Mouse (Mus musculus) right cerebral cortex, postnatal 14 days (tissue): Measurements from ENCODE around the gene Itgb5.

Experiments
- DNase-seq: peaks from one replicate; pipeline ENCODE4 v3.0.0; 2022

Itgb5 gene

DNA sequence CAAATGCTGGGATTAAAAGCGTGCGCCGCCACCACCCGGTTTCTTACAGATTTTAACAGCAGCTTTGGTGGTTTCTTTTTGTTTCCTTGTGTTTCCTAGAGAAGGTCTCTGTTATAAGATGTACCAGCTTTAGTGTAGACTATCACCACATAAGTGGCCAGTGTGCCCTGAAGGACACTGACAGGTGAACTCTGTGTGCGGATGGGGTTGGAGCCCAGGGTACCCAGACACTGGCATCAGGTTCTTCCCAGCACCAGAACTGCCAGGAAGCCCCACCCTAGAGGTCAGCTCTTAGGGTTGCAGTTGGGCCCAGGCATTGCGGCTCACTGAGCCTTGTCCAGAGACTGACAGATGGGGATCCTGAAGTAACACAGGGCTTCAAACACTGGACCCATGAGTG lies 113.9 kb downstream of the Itgb5 start:
- DNase-seq = no peak

DNA sequence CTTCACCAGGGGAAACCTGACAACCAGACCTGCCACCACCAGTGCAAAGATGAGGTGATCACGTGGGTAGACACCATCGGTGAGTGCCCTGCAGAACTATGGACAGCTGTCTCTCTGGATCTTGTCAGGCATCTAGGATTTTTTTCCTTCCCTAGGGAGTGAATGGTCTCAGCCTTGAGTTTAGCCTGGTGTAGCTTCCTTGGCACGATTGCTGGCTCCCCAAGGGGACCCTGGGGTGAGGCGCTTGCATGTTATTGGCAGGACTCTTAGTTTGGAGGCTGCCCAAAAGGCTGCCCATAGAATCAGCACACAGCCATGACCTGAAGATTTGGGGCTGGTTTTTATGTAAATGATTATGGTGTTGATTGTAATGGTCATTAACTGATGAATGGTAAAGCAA lies 114.7 kb downstream of the Itgb5 start:
- DNase-seq = no peak

DNA sequence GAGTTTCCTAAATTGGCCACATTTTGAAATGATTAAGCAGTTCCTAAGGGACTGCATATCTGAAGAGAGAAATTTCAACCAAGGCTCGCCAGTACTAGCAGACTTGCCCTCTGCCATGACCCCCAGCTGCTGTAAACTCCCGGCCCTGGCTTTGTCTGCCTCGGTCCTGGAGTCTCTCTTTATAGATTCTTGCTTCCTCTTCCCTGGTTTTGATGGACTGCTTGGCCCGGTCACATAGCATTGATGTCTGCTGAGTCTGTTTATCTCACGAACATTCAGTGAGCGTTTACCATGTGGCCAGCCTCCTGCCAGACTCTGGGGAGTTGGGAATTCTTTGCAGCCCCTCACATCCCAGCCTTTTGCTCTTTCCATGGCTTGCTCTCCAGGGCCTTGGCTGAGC lies 115.3 kb downstream of the Itgb5 start:
- DNase-seq = no peak

DNA sequence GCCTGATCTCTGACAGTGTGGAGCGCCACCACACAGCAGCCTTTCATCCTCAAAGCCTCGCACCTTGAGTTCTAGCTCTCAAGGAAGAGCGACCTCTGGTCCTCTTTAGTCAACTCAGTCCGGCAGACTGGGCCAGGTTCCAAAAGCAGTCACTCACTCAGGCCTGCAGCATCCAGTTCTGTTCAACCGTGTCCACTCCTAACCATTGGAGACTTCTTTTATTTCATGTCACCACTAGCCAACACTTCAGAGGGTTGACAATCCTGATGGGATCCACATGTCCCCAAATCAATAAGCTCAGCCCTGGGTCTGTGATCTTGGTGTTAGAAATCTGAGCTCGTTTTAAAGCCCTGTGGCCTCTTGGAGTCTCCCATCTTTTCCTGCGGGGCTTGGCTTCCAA lies 116.6 kb downstream of the Itgb5 start:
- no peak for DNase-seq

DNA sequence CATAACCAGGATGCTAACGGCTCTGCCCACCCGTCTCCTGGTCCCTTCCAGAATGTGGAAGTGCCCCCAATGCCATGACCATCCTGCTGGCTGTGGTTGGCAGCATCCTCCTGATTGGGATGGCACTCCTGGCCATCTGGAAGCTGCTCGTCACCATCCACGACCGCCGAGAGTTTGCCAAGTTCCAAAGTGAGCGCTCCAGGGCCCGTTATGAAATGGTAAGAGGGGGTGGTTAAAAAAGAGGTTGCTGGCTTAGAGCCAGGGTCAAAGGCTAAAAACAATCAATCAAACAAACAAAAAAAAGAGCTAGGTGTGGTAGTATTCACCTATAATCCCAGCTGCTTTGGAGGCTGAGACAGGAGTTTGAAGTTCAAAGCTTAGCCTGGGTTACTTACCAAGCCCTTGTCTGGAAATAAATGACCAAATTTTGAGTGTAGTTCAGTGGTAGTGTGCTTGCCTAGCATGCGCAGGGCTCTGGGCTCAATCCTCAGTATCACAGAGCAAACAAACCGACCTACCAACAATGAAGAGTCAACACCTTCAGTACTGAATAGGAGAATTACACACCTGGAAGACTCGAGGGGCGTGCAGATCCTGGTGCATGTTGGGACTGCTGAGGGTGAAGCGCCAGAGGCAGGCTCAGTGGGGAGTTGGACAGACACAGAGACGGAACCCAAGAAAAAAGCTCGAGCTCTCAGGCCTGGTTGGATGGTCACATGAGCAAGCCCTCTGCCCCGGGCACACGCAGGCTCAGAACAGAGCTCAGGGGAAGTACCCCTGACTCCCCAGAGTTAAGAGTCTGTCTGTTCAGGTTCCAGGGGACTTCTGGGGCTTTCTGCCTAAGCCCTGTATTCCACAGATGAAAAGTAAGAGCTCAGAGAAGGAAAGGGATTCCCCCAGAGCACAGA lies 118.5 kb downstream of the Itgb5 start:
- no peak for DNase-seq

DNA sequence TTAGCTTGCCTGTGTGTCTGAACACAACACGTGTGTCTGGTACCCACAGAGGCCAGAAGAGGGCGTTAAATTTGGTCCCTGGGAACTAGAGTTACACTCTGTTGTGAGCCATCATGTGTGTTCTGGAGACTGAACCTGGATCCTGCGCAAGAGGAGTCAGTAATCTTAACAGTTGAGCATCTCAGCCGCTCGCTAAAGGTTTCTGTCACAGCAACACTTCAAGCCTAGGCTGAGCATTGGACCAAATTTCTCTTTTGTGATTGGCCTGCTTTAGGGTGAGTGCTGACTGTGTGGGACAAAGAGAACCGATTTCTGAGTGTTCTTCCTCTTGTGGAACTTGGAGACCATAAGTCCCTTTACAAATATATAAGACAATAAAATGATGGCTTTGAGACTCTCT lies 120.9 kb downstream of the Itgb5 start:
- no peak for DNase-seq

DNA sequence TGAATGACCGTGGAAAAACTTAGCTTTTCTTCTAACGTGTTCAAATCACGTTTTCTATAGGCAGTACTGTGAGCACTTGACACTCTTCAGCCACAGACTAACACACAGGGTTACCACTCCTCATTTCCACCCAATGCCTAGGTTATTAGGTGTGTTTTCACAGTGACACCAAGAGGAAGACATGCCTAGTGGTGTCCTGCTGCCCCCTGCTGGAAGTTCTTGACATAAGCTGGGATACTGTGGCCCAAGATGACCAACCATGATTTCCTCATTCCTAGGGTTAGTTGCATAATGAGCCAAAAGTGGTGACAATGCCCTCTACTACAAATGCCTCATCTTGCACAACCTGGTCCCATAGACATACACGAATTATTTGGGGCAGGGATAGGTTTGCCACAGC lies 121.4 kb downstream of the Itgb5 start:
- DNase-seq = peak; percentile 80

DNA sequence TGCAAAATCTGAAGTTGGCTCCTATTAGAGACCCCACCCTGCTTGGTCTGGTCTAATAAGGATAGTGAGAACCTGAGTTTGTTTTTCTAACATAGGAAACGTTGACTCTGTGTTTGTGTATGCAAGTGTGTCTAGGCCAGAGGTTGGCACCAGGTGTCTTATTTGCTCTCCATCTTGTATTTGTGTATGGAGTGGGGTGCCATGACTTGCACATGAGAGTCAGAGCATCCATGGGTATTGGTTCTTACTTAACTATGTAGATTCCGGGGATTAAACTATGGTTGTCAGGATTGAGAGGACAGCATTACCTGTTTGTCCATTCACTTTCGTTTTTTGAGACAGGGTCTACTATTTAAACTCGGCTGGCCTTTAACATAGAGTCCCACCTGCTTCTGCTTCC lies 123.5 kb downstream of the Itgb5 start:
- no peak for DNase-seq

DNA sequence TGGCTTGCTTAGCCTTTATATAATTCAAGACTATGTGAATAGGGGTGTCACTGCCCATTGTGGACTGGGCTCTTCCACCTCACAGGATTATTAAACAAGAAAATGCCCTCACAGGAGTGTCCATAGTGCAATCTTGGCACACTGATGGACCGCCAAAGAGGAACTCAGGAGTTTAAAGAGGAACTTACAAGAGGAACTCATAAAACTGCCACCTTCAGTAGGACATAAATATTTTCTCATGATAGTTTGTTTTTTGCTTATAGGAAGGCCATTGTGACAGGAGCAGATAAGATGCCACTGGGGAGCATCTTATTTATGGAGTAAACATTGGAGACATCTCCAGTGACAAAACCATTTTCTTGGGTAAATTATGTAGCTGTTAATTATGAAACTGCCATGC lies 125.3 kb downstream of the Itgb5 start:
- no peak for DNase-seq

DNA sequence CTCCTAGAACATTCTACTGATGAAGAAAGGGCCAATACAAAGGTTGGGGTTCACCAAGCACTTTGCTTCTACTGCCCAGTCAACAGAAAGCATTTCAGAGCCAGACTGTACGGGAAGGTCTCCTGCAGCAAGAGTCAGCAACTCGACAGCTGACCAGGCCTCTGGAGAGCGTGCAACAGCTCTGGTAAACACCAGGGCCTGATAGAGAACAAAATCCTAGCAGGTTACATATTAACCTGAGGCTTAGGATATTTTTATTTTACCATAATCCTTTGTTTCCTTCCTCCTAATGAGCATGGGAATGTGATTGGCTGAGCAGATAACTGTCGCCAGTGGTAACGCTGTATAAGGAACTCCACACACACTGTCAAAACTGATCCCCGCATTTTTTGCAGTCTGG lies 134.0 kb downstream of the Itgb5 start:
- DNase-seq = no peak

DNA sequence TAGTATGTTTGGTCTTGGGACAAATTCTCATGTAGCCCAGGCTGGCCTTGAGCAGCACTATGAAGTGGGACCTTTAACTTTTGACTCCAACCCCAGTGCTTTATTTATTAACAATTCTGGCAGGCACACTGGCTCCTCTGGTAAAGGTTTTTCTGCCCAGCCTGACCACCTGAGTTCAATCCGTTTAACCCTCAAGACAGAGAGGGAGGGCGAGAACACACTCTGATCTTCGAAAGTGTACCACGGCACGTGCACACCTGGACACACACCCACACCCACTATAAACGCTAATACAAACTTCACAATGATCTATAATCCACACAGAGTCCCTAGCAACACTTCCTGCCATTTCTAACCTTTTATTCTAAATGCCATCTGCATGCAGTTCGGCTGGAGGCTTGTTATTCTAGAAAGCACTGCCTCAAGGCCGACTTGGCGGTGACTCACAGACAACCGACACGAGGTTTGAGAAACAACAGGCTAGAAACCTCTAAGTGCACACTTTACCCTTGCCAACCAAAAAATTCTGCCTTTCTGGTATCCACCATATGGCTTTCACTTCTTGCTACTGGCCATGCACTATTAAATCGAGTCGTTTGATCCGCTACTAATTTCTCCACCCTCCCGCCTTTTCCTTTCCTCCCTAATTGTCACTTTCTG lies 136.5 kb downstream of the Itgb5 start:
- DNase-seq = no peak

DNA sequence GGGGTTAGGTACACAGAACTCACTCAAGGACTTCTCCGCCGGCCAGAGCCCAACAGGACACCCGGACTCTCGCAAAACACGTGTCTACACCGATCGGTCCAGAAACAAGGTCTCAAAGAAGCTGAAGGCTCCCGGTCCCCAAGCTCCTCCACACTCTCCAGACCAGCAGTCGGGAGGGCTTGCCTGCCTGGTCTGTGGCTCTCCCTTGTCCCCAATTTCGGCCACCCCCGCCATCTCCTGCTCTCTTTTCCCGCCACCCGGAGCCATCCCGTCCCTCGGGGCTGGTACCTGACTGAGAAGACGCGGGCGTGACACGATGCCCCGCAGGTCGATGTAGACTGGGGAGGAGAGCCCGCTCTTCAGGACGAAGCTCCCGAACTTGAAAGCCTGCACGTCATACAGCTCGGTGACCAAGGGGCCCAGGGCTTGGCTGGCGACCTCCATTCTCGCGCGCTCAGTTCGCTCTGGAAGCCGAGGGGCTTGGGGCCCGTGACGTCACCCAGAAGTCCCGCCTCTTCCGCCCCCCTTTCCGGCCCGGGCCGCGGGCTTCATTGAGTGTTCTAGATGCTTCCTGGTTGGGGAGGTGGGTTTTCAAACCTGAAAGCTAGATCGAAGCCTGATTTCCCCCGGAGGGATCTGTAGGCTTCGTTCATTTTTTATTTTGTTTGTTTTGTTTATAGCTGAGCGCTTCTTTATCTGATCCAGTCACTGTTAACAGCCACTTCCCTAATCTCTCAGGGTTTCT lies 137.2 kb downstream of the Itgb5 start, which contains the start of gene Umps:
Gene Umps, minus strand, starts transcription at position 501 of the 745 bp plus-strand sequence.
- DNase-seq = peak; percentile 79

DNA sequence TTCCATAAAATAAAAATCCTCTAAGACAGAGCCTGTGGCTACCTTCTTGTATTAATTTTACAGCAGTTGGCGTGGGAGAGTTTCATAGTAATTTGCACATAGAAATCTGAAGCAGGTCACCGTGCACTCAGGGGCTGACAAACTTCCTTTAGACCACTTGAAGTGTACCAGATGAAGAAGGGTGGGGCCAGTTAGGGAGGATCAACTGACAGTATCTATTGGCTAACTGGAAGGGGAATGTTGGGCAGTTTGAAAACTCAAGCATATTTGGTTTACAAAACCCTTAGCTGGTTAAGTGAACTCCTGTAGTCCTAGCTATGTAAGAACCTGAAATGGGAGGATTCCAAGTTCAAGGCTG lies 137.8 kb downstream of the Itgb5 start:
- DNase-seq = no peak

DNA sequence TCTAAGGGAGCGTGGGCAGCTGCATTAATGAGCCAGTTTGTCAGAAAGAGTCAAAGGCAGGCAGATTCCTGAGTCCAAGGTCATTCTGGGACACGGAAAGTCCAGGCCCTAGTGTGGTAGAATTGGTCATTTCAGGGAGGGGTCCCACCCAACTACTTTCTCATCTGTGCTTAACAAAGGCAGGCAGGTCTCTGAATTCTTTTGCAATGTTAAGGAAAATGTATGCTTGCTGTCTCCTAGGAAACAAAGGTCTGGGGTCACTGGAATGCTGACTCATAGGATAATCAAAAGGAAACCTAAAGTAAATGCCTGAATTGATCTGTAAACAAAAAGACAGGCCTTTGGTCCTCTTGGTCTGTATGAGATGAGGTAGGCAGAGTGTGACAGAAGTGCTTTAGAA lies 150.4 kb downstream of the Itgb5 start:
- DNase-seq = no peak

DNA sequence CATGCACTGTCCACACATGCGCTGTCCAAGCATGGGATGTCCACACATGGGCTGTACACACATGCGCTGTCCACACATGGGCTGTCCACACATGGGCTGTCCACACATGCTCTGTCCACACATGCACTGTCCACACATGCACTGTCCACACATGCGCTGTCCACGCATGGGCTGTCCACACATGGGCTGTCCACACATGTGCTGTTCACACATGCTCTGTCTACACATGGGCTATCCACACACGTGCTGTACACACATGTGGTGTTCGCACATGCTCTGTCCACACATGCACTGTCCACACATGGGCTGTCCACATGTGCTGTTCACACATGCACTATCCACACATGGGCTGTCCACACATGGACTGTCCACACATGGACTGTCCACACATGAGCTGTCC lies 154.2 kb downstream of the Itgb5 start:
- DNase-seq = no peak

DNA sequence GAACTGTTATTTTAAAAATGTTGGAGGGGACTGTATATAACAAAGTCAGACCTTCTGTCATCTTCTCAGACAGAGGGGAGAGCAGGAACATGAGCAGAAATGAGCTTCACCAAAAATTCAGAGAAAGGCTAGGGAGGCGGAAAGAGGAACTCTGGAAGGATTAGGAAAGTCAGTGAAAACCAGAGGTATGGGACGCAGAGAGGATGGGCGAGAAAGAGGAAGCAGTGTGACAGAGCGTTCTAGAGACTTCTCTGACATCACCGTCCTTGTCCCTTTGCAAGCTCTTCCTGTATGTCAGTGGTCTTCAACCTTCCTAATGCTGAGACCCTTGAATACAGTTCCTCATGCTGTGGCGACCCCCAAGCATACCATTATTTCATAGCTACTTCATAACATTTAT lies 155.9 kb downstream of the Itgb5 start:
- no peak for DNase-seq

DNA sequence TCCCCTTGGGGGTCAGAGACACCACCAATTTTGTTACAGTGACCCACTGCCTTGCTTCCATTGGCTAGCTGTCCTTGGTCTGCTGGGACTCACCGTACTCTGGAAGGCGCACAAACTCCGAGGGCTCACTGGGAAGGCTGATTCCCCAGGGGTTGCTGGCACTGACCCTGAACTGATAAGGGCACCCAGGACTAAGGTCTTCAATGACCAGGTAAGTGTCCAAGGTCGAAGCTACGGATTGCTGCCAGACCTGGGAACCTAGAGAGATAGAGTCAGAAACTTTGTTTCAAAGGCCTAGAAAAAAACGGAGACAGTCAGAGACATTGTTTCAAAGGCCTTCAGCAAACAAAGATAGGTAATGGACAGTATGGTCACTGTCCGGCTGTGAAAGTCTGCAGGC lies 157.5 kb downstream of the Itgb5 start:
- no peak for DNase-seq

DNA sequence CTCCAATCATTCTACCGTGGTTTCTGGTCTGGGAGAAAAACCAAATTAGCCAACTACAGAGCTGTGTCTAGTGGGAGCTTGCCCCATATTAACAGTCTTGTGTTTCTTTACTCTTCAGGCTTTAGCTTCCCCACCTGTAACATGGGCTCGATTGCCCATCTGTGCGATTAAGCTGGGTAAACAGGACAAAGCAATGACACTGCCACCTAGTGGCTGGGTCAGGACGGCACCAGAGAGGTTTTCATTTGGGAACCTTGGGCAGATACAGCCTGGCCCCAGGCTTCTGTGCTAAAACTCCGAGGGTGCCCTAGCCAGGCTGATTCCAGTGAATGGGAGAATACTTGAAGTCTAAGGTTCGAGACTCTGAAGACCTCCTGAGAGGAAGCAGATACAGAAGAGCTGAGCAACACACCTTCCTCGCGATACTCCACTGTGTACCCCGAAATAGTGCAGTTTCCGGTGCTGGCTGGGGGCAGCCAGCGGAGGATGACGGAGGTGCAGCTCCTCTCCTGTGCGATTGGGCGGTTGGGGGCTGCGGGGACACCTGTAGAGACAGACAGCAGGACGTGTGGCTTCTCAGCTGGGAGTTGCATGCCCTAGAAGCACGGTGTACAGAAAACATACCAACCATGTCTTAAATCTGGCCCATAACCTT lies 159.0 kb downstream of the Itgb5 start:
- peak; percentile 45 for DNase-seq

DNA sequence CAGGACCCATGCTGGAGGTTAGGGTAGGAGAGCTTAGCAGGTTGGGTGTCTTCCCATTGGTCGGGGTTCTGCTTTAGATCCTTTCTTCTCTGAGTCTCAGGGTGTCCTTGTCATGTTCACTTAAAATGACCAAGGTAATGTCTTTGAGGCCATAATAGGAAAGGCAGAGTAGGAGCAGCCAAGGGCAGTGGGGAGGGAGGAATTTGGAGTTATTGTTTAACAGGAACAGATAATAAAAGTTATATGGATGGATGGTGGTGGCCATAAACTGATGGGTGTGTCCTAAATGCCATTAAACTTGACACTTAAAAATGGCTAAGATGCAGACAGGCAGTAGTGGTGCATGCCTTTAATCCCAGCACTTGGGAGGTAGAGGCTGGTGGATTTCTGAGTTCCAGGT lies 159.6 kb downstream of the Itgb5 start:
- no peak for DNase-seq

DNA sequence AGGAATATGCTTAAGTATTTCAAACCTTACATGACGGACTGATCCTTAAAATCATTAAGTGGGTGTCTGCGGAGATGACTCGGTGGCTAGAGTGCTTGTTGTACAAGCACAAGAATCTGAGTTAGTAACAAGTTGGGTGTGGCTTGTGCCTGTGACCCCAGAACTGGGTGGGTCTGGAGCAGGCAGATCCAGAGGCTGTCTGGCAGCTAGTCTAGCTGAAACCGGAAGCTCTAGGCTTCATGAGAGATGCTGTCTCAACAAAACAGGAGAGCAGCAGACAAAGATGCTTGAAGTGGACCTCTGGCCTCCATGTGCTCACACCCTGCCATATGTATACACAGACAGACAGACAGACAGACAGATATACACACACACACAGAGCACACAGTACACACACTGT lies 161.2 kb downstream of the Itgb5 start:
- DNase-seq = no peak

DNA sequence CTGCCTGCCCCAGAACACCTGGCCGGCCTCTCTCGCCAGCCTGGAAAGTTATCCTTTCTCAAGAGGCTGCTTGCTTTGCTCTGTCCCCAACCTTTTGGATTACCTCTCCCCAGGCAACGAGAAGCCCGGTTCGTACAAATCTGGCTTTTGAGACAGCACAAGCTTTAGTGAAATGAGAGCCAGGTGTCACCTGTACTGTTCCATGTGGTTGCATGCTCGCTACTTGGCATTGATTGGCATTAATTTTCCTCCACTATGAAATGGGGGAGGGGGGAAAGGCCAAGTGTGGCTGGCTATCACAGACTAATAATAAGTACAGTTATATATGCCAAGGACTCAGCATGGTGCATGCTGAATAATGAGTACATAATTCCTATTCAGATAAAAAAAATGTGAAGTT lies 164.9 kb downstream of the Itgb5 start:
- DNase-seq = no peak

DNA sequence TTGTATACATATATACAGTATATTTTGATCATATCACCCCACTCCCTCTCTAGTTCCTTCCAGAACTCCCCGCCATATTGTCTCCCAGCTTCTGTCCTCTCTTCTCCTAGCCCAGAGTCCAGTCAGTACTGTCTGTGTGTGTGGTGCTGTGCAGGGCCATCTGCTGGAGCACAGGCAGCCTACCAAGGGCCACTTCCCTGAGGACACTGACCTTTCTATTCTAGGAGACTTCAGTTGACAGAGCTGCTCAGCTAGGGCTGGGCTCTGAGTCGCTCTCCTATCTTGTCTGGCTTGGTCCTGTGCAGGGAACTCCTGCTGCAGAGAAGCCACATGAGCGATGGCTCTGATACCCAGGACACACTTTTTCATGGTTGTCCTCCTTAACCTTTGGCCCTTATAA lies 166.0 kb downstream of the Itgb5 start:
- DNase-seq = no peak

DNA sequence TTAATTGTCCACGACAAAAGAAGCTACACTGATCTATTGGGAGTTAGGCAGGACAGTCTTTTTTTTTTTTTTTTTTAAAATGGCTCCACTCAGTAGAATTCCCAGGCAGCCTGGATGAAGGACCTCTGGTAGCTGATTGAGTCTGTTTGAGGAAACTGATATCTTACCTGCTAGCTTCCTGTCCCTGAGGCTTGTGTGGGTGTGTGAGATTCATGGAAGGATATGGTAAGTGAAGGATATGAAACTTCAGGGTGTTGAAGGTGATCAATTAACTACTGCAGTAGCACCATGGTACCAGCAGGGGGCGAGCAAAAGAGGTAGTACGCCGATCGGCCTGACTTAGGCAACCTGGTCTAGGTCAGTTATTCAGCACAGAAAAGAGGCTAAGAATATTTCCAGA lies 166.6 kb downstream of the Itgb5 start:
- DNase-seq = peak; percentile 56
